Mouse (Mus musculus) stomach, embryonic 16.5 days (tissue): ENCODE measurements at regions not wholly inside any gene's neighbourhood (a gene's known extent, or its start where the extent isn't known, plus 50 kb on each side); places are given as distances from the start of the nearest gene placed in this dataset.

ENCODE experiments used
- ATAC-seq: fragments of 200-750 bp; cut with Nextera tagmentation; 2 replicates; pipeline ENCODE4 v1.8.0; 2017; ENCODE audit warnings: moderate number of reproducible peaks, moderate TSS enrichment; ENCODE audit not compliant: insufficient read depth, low FRiP score
- H3K27ac ChIP-seq: fragments of 300-500 bp; sonication (generic); 2 replicates; pipeline ENCODE4 v1.5.1; 2014; ENCODE audit warnings: low read length
- H3K27me3 ChIP-seq: fragments of 300-500 bp; sonication (generic); 2 replicates; pipeline ENCODE4 v1.6.1; 2014; ENCODE audit warnings: low read length, control low read depth, mixed read lengths; ENCODE audit not compliant: control insufficient read depth, insufficient read depth
- H3K36me3 ChIP-seq: fragments of 300-500 bp; sonication (generic); 2 replicates; pipeline ENCODE4 v1.6.1; 2014; ENCODE audit warnings: low read length; ENCODE audit not compliant: control insufficient read depth, insufficient read depth
- H3K4me1 ChIP-seq: fragments of 300-500 bp; sonication (generic); 2 replicates; pipeline ENCODE4 v1.6.1; 2014; ENCODE audit warnings: low read length, control low read depth, mixed read lengths; ENCODE audit not compliant: control insufficient read depth, insufficient read depth
- H3K4me2 ChIP-seq: fragments of 300-500 bp; sonication (generic); 2 replicates; pipeline ENCODE4 v1.6.1; 2014; ENCODE audit warnings: low read depth, low read length, mixed read lengths
- H3K4me3 ChIP-seq: fragments of 300-500 bp; sonication (generic); replicated peaks from 2 replicates; pipeline ENCODE4 v1.5.1; 2014; ENCODE audit warnings: mild to moderate bottlenecking, low read length
- H3K9ac ChIP-seq: fragments of 300-500 bp; sonication (generic); 2 replicates; pipeline ENCODE4 v1.6.1; 2014; ENCODE audit warnings: low read length
- H3K9me3 ChIP-seq: fragments of 300-500 bp; sonication (generic); replicated peaks from 2 replicates; pipeline ENCODE4 v1.6.1; 2016; ENCODE audit warnings: low read length, control low read depth; ENCODE audit not compliant: control insufficient read depth
- WGBS: fragments of 180-500 bp; shearing (Covaris S2); extraction: QIAGEN DNeasy Blood & Tissue Kit; methylation state at CpG from one replicate; pipeline ENCODE4 v1.1.7; 2014; 5-methylcytosine and 5-hydroxymethylcytosine counted together

DNA sequence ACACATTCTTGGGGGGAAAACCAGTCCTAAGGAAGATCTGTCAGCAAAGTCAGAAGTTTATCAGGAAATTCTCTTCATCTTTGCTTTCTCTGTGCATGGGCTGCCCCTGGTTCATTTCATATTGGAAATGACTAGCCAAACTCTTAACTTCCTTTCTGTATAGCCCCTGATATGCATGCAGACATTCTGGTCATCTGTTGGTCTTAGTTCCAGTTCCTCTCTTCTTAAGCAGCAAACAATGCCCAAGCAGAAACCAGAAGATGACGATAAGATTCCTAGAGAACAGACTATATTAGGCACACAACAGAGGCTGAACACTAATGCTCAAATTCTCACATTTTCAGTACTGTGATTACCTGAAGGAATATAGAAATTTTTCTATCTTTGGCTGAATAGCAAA is 176.0 kb downstream of the Arl4a start:
- H3K27me3 ChIP-seq = no peaks in the 10 kb centered on the region
- H3K9me3 ChIP-seq = no peaks in the 10 kb centered on the region
- no peak overlapping the region for H3K4me3 ChIP-seq
- H3K9ac ChIP-seq = no peak overlapping the region
- no peaks in the 10 kb centered on the region for H3K4me1 ChIP-seq
- ATAC-seq = no peak
- no peaks in the 10 kb centered on the region for H3K36me3 ChIP-seq
- no peak overlapping the region for H3K27ac ChIP-seq
- 80% methylated on average over 1 of the region's 1 CpGs for WGBS
- no peak overlapping the region for H3K4me2 ChIP-seq

DNA sequence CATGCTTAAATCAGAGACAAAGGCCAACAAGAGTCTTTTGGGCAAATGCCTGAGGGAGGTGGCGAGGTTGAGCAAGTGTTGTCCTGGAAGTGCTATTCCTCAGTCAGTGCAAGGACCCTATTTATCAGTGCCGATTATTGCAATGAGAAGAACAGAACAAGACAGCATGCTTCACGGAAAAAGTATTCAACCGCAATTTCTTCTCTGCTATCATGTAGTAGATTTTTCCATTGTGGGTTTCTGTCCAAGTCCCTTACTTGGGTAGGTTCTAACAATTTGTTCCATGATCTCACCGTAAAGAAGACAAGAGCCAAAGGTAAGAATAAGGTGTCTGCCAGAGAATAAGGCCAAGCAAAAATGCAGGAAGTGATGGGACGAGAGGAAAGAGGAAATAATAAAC is 186.2 kb downstream of the Arl4a start:
- Histone ChIP-seq H3K27ac (no peak overlapping the region), H3K9ac (no peak overlapping the region)
- 84% methylated on average over 6 of the region's 6 CpGs for WGBS

GRCm38 (mm10) chr12:39849346-39850058 is 188.3 kb downstream of the Arl4a start:
- Histone ChIP-seq H3K27ac (no peak overlapping the region), H3K4me1 (no peaks in the 10 kb centered on the region), H3K4me2 (no peak overlapping the region), H3K27me3 (no peaks in the 10 kb centered on the region), H3K9me3 (no peaks in the 10 kb centered on the region), H3K4me3 (no peak overlapping the region), H3K36me3 (no peaks in the 10 kb centered on the region), H3K9ac (no peak overlapping the region)
- WGBS = 82% methylated on average over 3 of the region's 3 CpGs
- ATAC-seq = no peak

More for the DNA sequence above, 186.2 kb downstream of the Arl4a start:
- Histone ChIP-seq H3K27me3 (no peaks in the 10 kb centered on the region), H3K4me3 (no peak overlapping the region), H3K9me3 (no peaks in the 10 kb centered on the region), H3K36me3 (no peaks in the 10 kb centered on the region), H3K4me1 (no peaks in the 10 kb centered on the region), H3K4me2 (no peak overlapping the region)
- no peak for ATAC-seq

DNA sequence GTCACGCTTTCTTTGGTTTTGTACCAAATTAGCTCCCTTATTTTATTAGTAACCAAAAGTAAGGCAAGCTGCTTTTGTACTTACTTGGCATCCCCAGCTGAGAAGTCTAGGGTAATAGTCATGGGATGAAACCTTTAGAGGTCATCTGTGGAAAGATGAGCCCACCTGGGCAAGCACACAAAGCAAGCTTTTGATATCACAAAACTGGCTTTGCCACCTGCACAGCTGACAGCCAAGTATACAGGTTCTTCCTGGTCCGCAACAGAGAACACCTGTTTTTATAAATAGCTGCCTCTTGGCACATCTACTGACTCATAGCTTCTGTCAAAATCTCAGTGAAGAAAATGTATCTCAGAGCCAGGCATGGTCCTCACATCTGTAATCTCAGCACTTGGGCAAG is 197.2 kb downstream of the Arl4a start:
- H3K4me1 ChIP-seq = no peaks in the 10 kb centered on the region
- no peak for ATAC-seq
- 83% methylated on average over 2 of the region's 2 CpGs for WGBS
- H3K36me3 ChIP-seq = no peaks in the 10 kb centered on the region
- H3K9me3 ChIP-seq = no peaks in the 10 kb centered on the region
- H3K9ac ChIP-seq = no peak overlapping the region
- no peak overlapping the region for H3K27ac ChIP-seq
- no peak overlapping the region for H3K4me2 ChIP-seq
- H3K27me3 ChIP-seq = no peaks in the 10 kb centered on the region
- H3K4me3 ChIP-seq = no peak overlapping the region

DNA sequence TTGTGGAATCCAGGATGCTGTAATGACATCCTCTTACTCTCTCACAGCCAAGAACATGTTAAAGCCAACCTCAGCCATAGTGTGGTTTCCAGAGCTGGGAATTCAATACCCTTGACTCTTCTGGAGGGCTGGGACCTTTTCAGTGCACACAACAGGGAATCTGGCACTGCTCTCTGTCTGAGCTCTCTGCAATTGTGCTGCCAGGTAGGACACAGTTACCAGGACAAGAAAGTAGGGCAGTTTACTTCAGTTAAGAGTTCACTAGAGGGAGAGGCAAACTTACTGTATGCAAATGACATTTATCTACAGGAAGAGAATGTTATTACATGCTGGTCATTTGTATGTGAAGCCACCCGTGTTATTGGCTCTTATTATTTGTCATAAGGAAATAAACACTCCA is 197.6 kb downstream of the Arl4a start:
- Histone ChIP-seq H3K36me3 (no peaks in the 10 kb centered on the region), H3K27me3 (no peaks in the 10 kb centered on the region), H3K9ac (no peak overlapping the region), H3K4me1 (no peaks in the 10 kb centered on the region), H3K4me3 (no peak overlapping the region), H3K9me3 (no peaks in the 10 kb centered on the region), H3K27ac (no peak overlapping the region), H3K4me2 (no peak overlapping the region)
- 52% methylated on average over 1 of the region's 1 CpGs for WGBS
- no peak for ATAC-seq

DNA sequence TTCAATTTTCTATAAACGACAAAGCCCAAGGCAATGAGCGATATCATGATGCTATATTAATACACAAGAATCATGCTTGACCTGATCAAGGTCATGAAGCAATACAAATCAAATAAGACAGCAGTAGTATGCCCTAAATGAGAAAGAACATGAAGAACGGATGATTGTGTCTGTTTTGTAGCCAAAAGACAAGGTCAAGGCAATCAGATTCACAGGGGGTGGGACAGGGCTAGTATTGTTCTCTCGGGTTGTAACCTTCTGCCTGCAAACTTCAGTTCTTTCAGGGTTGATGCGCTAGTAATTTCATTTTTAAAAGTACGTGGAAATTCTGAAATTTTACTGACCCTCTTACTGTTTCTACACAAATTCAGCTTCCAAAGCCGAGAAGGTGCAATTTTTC is 206.7 kb downstream of the Arl4a start:
- no peak for ATAC-seq
- Histone ChIP-seq H3K4me3 (no peak overlapping the region), H3K36me3 (no peaks in the 10 kb centered on the region), H3K4me1 (no peaks in the 10 kb centered on the region), H3K27ac (no peak overlapping the region), H3K27me3 (no peaks in the 10 kb centered on the region), H3K4me2 (no peak overlapping the region), H3K9ac (no peak overlapping the region), H3K9me3 (no peaks in the 10 kb centered on the region)
- WGBS = 76% methylated on average over 7 of the region's 7 CpGs

GRCm38 (mm10) chr12:39830530-39830929 is 207.3 kb downstream of the Arl4a start:
- no peaks in the 10 kb centered on the region for H3K27me3 ChIP-seq
- H3K4me1 ChIP-seq = no peaks in the 10 kb centered on the region
- no peak for ATAC-seq
- no peak overlapping the region for H3K4me2 ChIP-seq
- no peaks in the 10 kb centered on the region for H3K36me3 ChIP-seq
- H3K9me3 ChIP-seq = no peaks in the 10 kb centered on the region
- H3K9ac ChIP-seq = no peak overlapping the region
- H3K4me3 ChIP-seq = no peak overlapping the region
- no peak overlapping the region for H3K27ac ChIP-seq
- WGBS = 62% methylated on average over 4 of the region's 4 CpGs

DNA sequence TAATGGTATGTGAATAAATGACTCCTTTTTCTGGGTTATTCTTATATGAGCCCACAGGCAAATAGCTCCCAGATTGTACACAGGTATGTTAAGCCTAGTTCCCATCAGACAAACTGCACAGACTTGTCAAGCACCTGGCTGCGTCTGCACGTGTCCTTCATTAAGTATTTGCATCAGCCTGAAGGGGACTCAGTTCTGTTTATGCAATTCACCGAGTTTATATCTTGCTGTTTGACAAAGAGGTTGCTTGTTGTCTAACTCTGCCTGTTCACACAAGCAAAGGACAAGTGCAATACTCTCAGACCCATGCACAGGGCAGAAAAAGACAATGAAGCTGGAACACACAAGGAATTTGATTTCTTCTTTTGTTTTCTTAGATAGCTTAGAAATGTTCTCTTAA is 215.2 kb downstream of the Arl4a start:
- Histone ChIP-seq H3K4me1 (no peaks in the 10 kb centered on the region), H3K4me2 (no peak overlapping the region), H3K27me3 (no peaks in the 10 kb centered on the region), H3K36me3 (no peaks in the 10 kb centered on the region), H3K27ac (no peak overlapping the region), H3K4me3 (no peak overlapping the region), H3K9ac (no peak overlapping the region), H3K9me3 (no peaks in the 10 kb centered on the region)
- 46% methylated on average over 3 of the region's 3 CpGs for WGBS
- ATAC-seq = no peak

GRCm38 (mm10) chr12:39801536-39801935 is 236.3 kb downstream of the Arl4a start:
- Histone ChIP-seq H3K27ac (no peak overlapping the region), H3K27me3 (no peaks in the 10 kb centered on the region), H3K4me2 (no peak overlapping the region), H3K36me3 (no peaks in the 10 kb centered on the region), H3K4me3 (no peak overlapping the region), H3K9ac (no peak overlapping the region), H3K4me1 (no peaks in the 10 kb centered on the region), H3K9me3 (no peaks in the 10 kb centered on the region)
- no peak for ATAC-seq
- whole genome bisulfite sequencing = 17% methylated on average over 4 of the region's 4 CpGs
